Mouse (Mus musculus): Measurements from ENCODE around the gene Tmem44.

The Tmem44 gene

DNA sequence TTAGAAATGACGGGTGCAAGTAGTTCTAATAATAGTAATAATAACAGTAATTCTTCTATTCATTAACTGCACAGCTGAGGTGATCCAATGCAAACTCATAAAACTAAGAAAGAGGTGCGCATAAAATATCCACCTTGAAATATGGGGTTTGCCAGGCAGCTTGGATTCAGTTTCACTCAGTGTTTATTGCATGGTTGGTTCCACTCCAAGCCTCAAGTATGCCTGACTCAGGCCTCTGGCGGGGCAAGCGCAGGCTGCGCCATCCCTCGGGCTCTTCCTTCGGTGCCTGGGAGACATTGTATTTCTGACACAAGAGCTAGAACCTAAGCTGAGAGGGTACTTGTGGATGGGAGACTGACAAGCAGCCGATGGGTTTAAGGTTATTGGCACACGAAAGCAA is 32.0 kb downstream of the Tmem44 start:
- DNase-seq (ENCODE audit: low spot score in 2 of 2) = no peak

DNA sequence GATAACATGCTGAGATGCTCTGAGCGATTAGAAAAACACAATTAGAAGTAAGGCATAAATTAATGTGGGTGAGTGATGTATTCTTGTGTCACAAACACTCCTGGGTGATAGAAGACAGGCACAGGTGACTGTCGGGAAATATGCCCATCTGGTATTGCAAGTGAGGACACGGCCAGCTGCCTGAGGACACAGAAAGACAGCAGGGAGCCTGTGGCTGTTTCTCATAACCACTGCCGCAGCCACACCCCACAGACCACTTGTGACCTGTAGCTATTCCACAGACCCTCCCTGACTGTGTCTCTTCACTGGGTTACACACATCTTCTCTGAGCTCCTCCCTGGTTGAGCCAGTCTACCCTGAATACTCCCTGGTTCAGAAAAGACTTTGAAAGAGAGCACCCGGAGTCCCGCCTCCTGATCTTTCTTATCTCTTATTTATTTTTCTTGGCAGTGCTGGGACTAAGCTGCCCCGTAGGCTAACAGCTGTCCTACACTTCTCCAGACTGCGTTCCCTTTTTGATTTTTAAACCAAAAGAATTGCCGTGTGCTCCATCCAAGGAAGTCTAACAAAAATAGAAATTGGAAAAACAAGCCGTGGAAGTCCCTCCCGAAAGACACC is 32.9 kb downstream of the Tmem44 start:
- no peak for DNase-seq (ENCODE audit: low spot score in 2 of 2)

DNA sequence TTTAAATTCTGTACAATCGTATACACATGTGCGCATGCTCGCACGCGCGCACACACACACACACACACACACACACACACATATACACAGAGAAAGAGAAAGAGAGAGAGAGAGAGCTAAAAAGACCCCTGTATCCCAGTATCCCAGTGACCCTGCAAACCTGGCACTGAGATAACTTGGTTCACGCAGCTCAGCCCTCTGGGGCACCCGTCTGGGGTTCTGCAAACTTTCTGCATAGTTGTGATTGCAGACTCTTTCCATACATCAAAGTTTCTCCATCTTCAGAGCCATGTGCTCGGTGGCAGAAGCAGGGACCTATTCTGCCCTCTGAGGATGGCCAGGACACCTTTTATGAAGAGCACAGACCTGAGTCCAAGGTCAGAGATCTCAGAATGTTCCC is 33.6 kb downstream of the Tmem44 start:
- no peak for DNase-seq (ENCODE audit: low spot score in 2 of 2)

DNA sequence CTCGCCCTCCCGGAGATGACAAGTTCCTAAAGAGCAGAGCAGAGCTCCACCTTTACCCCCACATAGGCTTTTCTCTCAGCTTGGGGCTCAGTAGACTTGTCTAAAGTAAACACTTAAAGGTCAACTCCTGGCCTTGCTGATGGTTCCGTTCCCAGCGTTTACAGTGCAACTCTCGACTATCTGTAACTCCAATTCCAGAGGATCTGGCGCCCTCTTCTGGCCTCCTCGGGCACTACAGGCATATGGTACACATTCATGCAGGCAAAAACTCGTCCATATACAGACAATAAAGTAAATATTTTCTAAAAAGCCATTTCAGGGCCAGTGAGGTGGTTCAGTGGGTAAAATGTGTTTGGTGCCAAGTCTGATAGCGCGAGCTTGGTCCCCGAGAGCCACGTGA is 35.2 kb downstream of the Tmem44 start:
- DNase-seq (ENCODE audit: low spot score in 2 of 2) = no peak

DNA sequence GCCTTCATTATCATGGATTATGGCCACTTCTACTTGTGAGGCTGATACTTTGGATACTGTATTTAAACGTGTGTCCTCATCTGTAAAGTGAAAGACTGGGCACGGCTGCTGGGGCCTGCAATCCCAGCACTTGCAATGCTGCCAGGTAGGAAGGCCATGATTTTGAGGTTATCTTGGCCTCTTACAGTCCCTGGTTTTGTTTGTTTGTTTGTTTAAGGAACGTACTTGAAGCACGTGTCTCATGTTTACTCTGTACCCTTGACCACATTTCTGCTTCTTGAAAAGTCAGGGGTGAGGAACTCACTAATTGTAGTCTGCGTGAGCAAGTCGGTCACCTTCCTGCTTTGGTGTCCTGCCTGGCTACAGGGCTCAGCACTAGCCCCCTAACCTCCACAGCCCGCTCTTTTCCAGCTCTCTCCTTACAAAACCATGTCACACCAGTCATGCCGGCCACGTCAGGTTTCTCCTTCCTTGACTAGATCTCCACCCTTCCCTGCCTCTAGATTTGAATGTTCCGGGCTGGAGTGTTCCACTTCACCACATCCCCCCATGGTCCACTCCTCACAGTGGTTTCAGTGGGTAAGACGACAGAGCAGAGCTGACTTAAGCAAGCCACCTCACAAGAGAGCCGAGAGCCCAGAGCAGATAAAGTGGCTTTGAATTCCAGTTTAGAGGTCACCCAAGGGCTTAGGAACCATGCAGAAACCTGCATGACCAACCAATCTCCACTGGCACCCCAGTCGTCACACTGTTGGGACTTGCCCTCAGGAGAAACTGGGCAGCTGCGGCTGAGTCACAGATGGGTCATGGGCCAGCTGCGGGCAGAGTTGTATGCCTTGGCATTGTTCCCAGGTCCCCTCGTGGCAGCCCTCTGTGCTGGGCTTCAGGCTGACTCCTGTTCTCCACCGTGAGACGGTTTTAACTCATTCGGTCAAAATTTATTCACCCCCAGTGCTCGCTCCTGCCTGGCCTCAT is 37.3 kb downstream of the Tmem44 start:
- peak in 1 of 2 experiments; percentile 62 for DNase-seq (ENCODE audit: low spot score in 2 of 2)

DNA sequence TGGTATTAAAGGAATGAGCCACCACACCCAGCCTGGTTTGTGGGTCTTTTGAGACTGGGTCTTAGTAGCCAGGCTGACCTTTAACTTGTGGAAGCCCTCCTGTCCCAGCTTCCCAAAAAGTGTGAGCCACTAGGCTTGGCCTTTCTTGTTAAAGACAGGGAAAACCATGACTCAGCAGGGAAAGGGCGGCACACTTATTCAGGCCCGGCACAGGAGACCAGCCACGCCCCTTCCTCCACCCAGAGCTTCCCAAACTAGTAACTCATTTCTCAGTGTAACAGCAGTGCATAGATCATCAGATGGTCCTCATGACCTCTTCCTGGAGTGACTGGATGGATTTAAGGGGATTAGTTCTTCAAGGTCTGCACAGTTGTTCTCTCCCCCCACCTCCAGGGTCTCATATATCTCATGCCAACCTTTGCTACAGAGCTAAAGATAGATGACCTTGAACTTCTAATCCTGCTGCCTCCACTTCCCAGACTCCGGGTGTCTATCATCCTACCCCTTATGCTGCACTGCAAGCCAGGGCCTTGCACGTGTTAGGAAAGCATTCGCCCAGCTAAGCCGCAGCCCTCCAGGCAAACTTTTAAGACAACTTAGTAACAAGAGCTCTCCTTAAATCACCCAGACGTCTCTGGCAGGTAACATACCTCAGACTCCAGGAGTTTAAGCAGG is 38.1 kb downstream of the Tmem44 start:
- no peak for DNase-seq (ENCODE audit: low spot score in 2 of 2)

DNA sequence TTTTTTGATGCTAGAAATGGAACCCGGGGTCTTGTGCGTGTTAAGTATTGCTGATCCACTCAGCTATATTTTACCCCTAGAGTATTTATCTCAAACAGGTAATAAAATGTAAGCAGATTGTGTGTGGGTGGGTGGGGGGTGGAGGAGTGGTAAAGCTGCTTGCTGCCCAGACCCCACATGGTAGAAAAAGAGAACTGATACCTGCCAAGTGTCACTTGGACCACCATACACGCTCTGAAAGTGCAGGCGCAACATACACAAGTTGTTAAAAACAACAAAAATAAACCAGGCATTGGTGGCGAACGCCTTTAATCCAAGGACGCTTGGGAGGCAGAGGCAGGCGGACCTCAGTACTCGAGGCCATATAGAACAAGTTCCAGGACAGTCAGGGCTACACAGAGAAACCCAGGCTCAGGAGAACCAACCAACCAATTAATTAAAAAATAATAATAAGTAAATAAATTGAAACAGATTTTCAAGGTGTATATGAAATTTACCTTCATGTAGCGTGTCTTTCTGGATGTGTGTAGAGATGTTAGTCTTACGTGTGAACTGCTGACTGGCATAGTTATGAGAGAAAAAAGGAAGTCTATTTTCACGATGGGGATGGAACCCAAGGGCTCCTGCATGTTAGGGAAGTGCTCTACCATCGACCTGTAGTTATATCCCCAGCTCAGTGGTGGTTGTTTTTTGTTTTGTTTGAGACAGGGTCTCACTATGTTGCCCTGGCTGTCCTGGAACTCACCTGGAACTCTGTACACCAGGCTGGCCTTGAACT is 38.9 kb downstream of the Tmem44 start:
- no peak for DNase-seq (ENCODE audit: low spot score in 2 of 2)

DNA sequence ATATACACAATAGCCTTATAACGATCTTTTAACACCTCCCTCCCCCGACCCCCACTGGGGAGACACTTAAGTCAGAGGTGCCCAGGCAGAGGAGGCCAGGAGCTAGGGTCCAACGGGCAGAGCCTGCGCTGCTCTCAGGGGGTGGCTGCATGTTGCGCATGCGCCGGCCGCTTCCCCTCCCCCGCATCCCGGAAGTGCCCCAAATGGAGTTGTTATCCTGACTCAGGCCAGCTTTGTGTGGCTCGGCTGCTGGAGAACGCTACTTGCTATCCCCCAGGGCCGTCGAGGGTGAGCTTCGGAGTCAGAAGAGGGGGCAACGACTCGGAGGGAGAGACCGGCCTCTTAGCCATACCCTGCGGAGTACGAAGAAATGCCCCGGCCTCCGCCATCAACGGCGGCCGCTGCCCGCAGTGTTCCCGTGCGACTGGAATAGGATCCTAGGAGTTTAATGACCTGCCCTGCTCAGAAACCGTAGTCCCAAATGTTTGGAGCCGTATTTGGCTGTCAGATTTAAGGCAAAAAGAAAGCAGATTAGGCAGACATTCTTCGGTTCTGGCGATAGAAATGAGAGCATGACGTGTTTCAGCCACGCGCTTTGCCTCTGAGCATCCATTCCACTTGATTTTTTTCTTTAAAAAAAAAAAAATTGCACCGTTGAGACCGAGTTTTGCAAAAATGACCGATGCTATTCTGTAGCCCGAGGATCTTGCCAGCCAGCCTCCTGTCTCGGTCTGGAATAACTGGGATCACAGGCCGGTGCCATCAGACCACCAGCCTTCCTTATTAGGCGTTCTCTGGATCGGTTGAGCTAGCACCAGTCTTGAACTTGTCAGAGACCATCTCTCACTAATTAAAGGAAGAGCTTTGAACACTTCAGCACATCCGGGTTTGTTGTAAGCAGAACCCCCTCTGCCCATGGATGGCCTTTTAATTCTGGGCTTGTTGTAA is 39.9 kb downstream of the Tmem44 start:
- peak; percentile 82 to 87 for DNase-seq (ENCODE audit: low spot score in 2 of 2)

DNA sequence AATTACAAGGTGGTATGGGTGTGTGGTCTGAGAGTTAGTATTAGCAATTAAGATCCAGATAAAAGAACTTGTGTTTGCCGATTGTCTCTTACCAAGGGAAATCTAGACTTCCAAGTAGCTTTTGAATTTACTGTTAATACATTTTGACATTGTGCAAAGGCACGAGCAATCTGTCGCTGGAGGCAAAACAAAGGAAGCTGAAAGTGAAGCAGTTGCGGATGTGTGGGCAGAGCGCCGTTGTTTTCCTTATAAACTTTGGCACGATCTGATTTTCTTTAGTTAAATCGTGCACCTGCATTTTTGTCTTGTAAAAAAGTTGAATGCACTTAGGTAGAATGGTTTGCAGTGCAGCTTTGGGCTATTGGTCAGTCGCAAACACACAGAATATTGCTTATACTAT is 40.6 kb downstream of the Tmem44 start:
- DNase-seq (ENCODE audit: low spot score in 2 of 2) = no peak

DNA sequence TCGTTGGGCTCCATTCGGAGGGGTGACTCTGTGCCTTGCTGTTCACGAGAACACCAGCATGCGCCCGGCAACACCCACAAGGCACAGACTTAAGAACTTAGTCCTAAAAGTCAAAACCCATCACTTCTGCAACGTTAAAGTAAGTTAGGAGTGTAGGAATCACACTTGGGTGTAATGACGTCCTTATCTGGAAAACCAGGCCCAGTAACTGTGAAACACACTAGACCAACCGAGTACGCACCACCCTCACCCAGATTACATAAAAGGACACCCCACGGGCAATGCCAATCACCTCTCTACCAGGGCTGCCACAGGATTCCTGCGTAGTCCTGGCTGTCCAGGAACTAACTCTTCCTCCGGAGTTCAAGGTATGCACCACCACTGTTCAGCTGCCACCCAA is 41.3 kb downstream of the Tmem44 start:
- no peak for DNase-seq (ENCODE audit: low spot score in 2 of 2)

DNA sequence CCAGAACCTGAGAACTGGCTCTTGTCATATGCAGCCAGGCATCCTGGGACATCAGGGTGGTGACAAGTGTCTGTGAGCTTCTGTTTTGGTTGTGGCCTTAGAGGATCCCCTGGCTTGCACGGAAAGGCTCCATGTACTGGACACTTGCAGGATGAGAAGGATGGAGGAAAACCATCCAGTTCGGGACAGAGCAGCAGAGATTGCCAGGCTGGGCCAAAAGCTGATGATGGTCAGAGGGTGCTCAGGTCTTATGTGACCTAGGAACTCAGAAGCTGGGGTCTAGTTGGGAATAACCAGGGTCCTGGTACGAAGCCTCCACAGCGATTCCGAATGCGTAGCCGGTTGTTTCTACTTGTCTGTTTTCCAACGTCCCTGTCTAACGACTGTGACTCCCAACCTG is 41.9 kb downstream of the Tmem44 start:
- no peak for DNase-seq (ENCODE audit: low spot score in 2 of 2)

DNA sequence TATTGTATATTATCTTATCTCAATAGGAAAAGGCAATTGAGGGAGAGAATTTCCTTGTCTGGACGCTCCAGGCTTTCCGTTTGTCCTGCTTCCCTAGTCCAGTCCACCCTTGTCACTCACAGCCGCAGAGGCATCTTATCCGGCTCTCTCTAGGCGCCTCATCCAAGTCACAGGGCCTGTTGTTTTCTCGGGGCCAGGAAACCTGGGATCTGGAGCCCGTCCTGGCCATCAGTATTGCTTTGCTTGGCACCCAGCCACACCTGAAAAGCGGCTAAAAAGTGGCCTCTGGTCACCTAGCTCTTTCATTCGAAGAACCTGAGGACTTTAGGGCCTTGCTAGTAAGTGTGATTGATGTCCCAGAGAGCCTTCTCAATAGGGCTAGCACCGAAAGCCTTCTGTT is 43.5 kb downstream of the Tmem44 start:
- DNase-seq (ENCODE audit: low spot score in 2 of 2) = no peak

DNA sequence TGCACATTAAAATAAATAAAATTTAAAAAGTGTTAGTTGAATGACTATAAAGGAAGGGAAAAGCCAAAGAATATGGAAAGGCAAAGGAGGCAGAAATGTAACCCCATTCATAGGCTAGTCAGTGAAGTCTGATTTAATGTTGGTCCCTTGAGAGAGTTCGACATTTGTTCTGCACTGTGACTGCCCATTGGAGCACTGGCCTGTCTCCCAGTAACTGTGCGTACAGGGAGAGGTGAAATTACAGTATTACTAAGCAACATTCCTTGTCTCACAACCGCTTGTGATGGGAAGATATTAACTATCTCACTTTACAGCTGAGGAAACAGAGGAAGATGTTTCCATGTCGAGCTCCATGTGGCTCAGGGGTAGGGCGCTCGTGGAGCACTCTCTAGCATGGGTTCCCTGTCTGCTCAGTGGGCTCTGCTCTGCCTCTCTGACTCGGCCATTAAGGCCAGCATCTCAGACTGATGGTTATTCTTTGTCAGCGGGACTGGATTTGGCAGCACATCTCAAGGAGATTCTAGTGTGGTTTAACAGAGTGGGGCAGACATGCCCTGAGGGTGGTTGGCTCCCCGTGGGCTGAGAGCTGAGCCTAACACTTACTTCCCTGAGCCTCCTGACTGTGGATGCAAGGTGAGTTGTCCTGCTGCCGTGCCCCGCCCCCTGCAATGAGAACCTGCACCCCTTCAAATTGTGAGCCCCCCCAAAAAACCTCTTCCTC is 45.2 kb downstream of the Tmem44 start:
- no peak for DNase-seq (ENCODE audit: low spot score in 2 of 2)

DNA sequence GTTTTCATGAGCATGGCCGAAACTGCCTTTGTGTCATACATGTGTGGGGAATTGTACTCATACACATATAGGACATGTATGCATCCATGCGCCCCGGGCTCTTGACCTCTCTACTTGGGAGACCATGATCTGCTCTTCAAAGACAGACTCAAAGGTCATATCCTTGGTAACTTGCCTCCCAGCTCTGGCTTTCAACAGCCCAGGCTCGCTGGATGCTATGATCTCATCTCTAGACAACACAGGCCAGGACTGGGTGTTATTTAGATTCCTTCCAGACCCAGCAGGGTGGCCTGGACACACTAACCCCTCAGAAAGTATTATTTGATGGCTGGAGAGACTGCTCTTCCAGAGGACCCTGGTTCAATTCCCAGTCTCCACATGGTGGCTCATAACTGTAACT is 45.8 kb downstream of the Tmem44 start:
- no peak for DNase-seq (ENCODE audit: low spot score in 2 of 2)

DNA sequence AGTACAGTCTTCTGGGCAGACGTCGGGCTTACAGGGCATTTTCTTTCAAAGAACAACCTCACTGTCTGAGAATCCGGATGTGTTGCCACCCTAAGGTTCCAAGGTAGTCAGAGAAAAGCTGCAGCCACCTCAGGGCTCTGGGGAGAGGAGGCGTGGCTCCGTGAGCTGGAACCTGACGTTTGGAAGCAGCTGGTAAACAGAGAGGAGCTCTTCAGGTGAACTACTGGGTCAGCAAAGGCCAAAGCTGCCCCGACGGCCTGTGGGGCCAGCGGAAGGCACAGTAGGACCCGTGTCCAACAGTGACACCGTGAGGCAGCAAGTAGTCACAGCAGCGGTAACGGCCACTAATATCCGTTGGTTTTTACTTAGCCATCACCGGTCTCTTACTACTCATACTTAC is 46.7 kb downstream of the Tmem44 start:
- DNase-seq (ENCODE audit: low spot score in 2 of 2) = peak in 1 of 2 experiments; percentile 44

DNA sequence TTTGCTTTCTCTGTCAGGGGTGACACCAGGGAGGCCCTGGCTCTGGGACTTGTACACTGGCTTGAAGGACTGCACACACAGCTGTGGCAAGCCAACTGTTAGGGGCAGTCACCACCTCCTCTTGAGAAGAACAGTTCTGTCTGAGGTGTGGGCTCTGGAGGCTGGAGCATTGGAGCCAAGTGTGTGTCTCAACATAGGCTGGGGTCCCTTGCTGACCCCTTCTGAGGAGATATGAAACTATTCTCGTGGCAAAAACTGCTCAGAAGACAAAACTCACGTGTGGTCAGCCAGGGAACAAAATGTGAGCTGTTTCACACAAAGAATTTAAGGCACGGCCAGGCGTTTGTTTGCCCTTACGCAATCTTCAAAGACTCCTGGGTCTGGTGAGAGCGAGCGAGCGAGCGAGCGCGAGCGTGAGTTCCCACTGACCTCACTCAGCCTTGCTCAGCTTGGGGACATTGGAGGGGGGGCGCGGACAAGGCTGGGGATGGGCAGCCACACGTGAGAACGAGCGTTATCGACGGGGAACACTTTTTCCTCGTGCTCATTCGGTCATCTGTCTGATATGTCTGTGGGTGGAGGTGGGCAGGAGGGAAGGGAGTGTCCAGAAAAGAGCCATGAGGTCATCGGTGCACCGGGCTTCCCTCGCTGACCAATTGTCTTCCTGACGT is 48.3 kb downstream of the Tmem44 start:
- no peak for DNase-seq (ENCODE audit: low spot score in 2 of 2)

DNA sequence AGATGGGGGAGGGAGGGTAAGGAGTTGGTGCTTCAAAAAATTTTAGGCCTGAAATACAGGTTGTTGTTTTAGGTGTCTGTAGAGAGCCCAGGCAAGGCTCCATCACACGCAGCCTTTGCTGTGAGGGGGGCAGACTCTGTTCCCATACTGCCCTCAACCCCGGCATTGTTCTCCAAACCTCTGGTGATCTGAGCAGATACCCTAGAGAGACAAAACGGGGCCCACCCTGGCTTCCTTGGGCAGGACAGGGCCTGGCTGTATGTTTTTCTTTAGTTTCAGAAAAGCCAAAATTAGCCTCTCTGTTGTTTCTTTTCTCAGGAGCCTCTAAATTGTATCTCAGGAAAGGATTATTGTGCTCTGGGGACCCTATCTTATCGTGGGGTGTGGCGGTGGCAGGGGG is 49.0 kb downstream of the Tmem44 start:
- no peak for DNase-seq (ENCODE audit: low spot score in 2 of 2)

DNA sequence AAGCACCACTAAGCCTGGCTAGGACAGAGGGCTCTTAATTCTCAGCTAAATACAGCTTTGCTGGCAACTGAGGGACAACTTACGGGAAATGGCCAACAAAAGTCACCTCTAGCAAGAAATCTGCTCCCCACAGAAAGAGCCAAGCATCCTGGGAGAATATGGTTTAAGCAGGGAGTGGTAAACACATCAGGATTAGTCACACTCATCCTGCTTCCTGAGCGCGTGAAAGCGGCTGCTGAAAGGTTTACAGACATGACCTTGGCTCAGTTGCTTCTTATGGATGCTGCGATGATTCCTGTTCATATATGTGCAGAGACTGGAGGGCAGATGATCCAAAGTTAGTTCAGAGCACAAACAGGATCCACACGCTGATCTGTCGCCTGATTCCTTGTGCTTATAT is 50.4 kb downstream of the Tmem44 start:
- DNase-seq (ENCODE audit: low spot score in 2 of 2) = no peak

DNA sequence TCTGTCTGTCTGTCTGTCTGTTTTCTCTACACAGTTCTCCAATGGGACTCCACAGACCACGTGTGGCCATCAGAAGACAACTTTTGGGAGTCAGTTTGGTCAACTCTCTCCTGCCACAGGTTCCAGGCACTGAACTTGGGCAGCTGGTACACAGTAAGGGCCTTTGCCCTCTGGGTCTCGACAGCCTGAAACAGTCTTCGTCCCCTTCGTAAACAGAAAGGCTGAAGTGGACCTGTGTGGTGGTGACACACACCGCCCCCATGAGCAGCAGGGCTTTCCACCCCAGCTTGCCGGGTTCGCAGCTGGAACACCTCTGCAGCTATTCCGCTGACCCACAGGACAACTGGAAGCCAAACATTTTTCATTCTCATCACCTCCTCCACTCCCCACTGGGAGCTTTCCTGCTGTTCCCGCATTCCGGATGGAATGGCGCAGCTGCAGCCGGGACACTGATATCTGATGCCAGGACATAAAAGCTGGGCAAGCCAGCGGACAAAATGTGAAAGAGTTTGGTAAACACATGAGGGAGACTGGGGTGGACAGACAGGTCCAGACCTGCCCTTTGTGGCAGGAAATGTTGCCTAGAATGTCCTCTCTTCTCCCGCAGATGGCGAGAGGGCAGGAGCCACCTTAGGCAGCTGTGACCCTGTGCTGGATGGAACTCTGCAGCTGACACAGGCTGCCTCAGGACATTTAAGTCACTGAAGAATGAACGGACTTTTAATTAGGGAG is 51.4 kb downstream of the Tmem44 start:
- DNase-seq (ENCODE audit: low spot score in 2 of 2) = no peak
